Mouse (Mus musculus): Measurements from ENCODE around the gene Eif1b. TPM values are rescaled to one million over a fixed set of nuclear protein-coding genes. Genes with fewer than 3 reads are reported as not detected.

Eif1b gene
- polyA plus RNA-seq, 1 experiment: 63.6 TPM

DNA sequence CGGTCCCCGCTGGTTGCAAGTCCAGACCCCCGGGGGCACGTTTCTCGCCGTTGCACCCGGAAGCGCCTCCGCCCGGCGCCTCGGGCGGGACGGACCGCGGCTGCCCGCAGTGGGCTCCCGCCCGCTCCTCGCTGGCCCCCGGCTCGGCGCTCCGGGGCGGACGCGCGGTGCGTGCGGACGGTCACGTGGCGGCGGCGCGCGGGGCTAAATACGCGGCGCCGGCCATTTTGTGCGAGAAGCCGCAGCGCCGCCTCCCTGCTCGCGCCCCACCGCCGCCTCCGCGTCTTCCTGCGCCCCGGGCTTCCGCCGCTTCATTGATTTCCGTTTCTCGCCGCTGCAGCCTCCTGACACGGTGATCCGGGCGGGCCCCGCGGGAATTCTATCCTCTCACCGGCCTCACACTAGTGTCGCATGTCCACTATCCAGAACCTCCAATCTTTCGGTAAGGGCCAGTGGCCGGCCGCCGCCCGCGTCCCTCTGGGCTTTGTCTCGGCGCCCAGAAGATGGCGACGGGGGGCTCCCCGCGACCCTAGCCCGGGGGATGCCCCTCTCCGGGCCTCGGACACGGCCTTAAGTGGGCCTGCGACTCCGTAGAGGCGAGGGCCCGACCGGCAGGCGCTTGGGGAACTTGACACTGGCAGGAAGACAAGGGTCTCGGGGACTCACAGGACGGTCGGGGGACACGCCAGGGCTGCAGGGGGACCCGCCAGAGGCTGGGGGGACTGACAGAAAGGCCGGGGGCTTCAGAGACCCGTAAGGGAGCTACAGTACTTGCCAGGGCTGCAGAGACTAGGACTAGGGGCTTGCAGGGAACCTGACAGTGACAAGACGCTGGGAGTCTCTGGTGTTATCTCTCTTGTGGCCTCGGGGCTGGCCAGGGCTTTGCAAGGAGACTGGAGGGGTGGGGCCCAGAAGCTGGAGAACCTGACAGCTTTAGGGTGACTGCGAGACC lies 644 bp downstream of the Eif1b start:
- H3K4me3 ChIP-seq (ENCODE audit: insufficient read depth, low read length): peak overlapping the region; percentile 69
- TF ChIP-seq CTCF (IDR thresholded peaks at IDR 0.05; ENCODE audit: low read depth, low read length): no peak
- TF ChIP-seq POLR2A (IDR thresholded peaks at IDR 0.05; ENCODE audit: borderline replicate concordance, low read depth, low read length): no peak
- 0 out of 2 replicates have a peak, but pooled peaks cover 2% of the 10 kb centered on the region for H3K4me1 ChIP-seq (ENCODE audit: control insufficient read depth, insufficient read depth, low read length)
- peak overlapping the region; percentile 64 for H3K27ac ChIP-seq (ENCODE audit: insufficient read depth, low read depth, low read length)

GRCm38 (mm10) chr9:120493781-120494180 lies 1.7 kb downstream of the Eif1b start:
- H3K4me1 ChIP-seq (ENCODE audit: control insufficient read depth, insufficient read depth, low read length): 0 out of 2 replicates have a peak, but pooled peaks cover 2% of the 10 kb centered on the region
- H3K4me3 ChIP-seq (ENCODE audit: insufficient read depth, low read length): peak overlapping the region; percentile 69
- H3K27ac ChIP-seq (ENCODE audit: insufficient read depth, low read depth, low read length): no peak overlapping the region
- no peak for TF ChIP-seq CTCF (IDR thresholded peaks at IDR 0.05; ENCODE audit: low read depth, low read length)
- no peak for TF ChIP-seq POLR2A (IDR thresholded peaks at IDR 0.05; ENCODE audit: borderline replicate concordance, low read depth, low read length)

DNA sequence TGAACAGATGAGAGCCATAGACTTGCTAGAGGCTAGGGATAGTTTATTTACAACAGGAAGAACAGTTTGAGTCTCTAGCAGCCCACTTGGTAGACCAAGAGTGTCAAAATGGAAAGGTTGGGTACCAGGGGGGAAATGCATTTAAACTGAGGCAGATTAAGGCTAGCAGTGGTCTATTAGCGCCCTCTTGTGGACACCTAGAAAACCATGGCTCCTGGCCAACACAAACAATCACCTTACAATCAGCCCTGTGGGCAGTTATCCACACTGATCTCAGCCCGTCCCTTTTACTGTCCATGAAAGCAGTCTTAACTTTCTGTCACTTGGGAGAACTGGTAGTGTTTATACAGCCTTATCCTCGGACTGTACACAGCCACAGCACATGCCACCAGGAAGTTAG lies 4.7 kb downstream of the Eif1b start:
- Histone ChIP-seq H3K27ac (ENCODE audit: insufficient read depth, low read depth, low read length) (no peak overlapping the region), H3K4me3 (ENCODE audit: insufficient read depth, low read length) (no peak overlapping the region), H3K4me1 (ENCODE audit: control insufficient read depth, insufficient read depth, low read length) (0 out of 2 replicates have a peak, but pooled peaks cover 2% of the 10 kb centered on the region)
- no peak for TF ChIP-seq POLR2A (IDR thresholded peaks at IDR 0.05; ENCODE audit: borderline replicate concordance, low read depth, low read length)
- no peak for TF ChIP-seq CTCF (IDR thresholded peaks at IDR 0.05; ENCODE audit: low read depth, low read length)

DNA sequence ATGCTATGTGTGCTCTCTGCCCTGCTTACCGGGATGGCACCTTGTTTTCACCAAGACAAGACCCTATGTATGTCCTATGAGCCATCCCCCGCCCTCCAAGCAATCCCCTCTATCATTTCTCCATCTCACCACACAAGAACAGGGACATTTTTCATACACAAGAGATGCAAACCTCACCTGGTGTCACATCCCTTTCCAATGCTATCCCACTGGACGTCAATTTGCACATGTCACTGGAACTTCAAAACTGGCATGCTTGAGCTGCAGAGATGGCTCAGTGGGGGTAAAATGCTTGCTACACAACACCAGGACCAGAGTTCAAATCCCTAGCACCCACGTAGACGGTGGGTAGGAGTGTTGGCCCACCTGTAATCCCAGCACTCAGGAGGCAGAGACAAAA lies 6.0 kb downstream of the Eif1b start:
- no peak for TF ChIP-seq CTCF (IDR thresholded peaks at IDR 0.05; ENCODE audit: low read depth, low read length)
- TF ChIP-seq POLR2A (IDR thresholded peaks at IDR 0.05; ENCODE audit: borderline replicate concordance, low read depth, low read length): no peak
- H3K4me3 ChIP-seq (ENCODE audit: insufficient read depth, low read length): no peak overlapping the region
- H3K4me1 ChIP-seq (ENCODE audit: control insufficient read depth, insufficient read depth, low read length): 0 out of 2 replicates have a peak, but pooled peaks cover 2% of the 10 kb centered on the region
- no peak overlapping the region for H3K27ac ChIP-seq (ENCODE audit: insufficient read depth, low read depth, low read length)

DNA sequence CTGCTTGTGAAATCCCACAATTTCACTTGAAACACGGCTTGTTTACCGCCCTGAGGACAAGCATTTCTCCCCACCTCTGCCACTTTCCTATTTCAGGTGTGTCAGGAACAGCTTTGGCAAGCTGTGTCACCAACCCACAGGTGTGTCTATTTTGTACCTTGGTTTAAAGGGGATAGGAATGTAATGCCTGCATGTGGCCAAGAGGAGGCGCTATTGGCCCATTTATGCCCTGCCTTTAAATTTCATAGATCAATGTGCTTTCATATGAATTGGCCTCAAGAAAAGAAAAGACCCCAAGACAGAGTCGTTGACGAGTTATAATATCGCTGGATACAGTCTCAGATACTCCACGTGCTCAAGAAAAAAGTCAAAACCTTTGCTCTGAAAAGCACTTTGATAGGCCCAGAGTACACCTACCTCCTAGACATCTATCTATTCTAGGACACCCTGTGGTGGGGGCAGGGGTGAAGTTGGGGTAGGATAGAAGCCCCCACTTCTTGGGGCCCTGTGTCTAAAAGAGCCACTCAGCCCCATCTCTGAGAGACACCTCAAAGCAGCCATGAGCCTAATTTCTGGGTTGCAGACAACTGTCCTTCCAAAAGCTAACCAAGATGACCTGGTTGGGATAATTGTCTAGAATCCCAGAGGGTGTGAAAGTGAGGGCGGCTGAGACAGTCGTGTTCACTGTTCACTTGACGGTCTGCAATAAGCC lies 9.3 kb downstream of the Eif1b start:
- TF ChIP-seq POLR2A (IDR thresholded peaks at IDR 0.05; ENCODE audit: borderline replicate concordance, low read depth, low read length) (no peak), CTCF (IDR thresholded peaks at IDR 0.05; ENCODE audit: low read depth, low read length) (no peak)
- H3K4me1 ChIP-seq (ENCODE audit: control insufficient read depth, insufficient read depth, low read length): no peaks in the 10 kb centered on the region
- no peak overlapping the region for H3K27ac ChIP-seq (ENCODE audit: insufficient read depth, low read depth, low read length)
- no peak overlapping the region for H3K4me3 ChIP-seq (ENCODE audit: insufficient read depth, low read length)

GRCm38 (mm10) chr9:120502013-120502412 lies 10.0 kb downstream of the Eif1b start:
- Histone ChIP-seq H3K4me3 (ENCODE audit: insufficient read depth, low read length) (no peak overlapping the region), H3K27ac (ENCODE audit: insufficient read depth, low read depth, low read length) (no peak overlapping the region)
- TF ChIP-seq CTCF (IDR thresholded peaks at IDR 0.05; ENCODE audit: low read depth, low read length) (no peak), POLR2A (IDR thresholded peaks at IDR 0.05; ENCODE audit: borderline replicate concordance, low read depth, low read length) (no peak)

DNA sequence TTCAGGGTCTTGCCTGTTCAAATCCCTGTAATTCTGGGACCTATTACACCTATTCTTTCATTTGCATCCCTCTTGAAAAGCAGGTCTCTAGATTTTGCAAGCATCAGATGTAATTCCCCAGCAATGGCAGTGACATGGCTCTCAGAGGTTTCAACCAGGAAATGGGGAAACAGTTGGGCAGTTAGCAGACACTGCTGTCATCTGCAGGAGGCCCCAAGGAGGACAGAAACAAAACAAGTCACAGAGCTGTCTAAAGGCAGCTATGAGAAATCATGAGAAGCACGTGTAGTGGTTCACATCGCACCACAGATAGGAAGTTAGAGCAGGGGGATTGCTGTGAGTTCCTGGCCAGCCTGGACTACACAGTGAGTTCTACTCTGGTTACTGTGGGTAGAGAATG lies 12.4 kb downstream of the Eif1b start:
- H3K4me3 ChIP-seq (ENCODE audit: insufficient read depth, low read length): no peak overlapping the region
- H3K27ac ChIP-seq (ENCODE audit: insufficient read depth, low read depth, low read length): no peak overlapping the region
- H3K4me1 ChIP-seq (ENCODE audit: control insufficient read depth, insufficient read depth, low read length): no peaks in the 10 kb centered on the region
- TF ChIP-seq POLR2A (IDR thresholded peaks at IDR 0.05; ENCODE audit: borderline replicate concordance, low read depth, low read length): no peak
- TF ChIP-seq CTCF (IDR thresholded peaks at IDR 0.05; ENCODE audit: low read depth, low read length): no peak

More at GRCm38 (mm10) chr9:120502013-120502412, 10.0 kb downstream of the Eif1b start:
- no peaks in the 10 kb centered on the region for H3K4me1 ChIP-seq (ENCODE audit: control insufficient read depth, insufficient read depth, low read length)

- no peak; the same call in 1 of the 2 replicates for TF ChIP-seq CTCF (IDR thresholded peaks at IDR 0.05; ENCODE audit: low read depth, low read length)
- TF ChIP-seq POLR2A (IDR thresholded peaks at IDR 0.05; ENCODE audit: borderline replicate concordance, low read depth, low read length): no peak
- H3K4me1 ChIP-seq (ENCODE audit: control insufficient read depth, insufficient read depth, low read length): peaks cover 7% of the 10 kb centered on the region
- no peak overlapping the region for H3K4me3 ChIP-seq (ENCODE audit: insufficient read depth, low read length)
- no peak overlapping the region for H3K27ac ChIP-seq (ENCODE audit: insufficient read depth, low read depth, low read length)
These were observed 19.7 kb downstream of the Eif1b start for GRCm38 (mm10) chr9:120511781-120512180.

GRCm38 (mm10) chr9:120516720-120517119 lies 24.7 kb downstream of the Eif1b start:
- Histone ChIP-seq H3K4me3 (ENCODE audit: insufficient read depth, low read length) (no peak overlapping the region), H3K4me1 (ENCODE audit: control insufficient read depth, insufficient read depth, low read length) (peaks cover 10% of the 10 kb centered on the region), H3K27ac (ENCODE audit: insufficient read depth, low read depth, low read length) (no peak overlapping the region)
- no peak for TF ChIP-seq POLR2A (IDR thresholded peaks at IDR 0.05; ENCODE audit: borderline replicate concordance, low read depth, low read length)
- TF ChIP-seq CTCF (IDR thresholded peaks at IDR 0.05; ENCODE audit: low read depth, low read length): no peak

Measured in bone marrow macrophage, adult 2 months (primary cell).